Mouse (Mus musculus): ENCODE measurements around the gene Zbtb37.
"Not testable (repeated sequence)": the region's sequence is repeated elsewhere in the genome, so short reads cannot be mapped to it uniquely, and the experiment has no call there.

The Zbtb37 gene

GRCm38 (mm10) chr1:161032345-161032744 lies 2.3 kb downstream of the Zbtb37 start:
- no peak for DNase-seq

- DNase-seq: no peak
Measured at GRCm38 (mm10) chr1:161031881-161032280, 2.8 kb downstream of the Zbtb37 start.

GRCm38 (mm10) chr1:161030058-161030457 lies 4.6 kb downstream of the Zbtb37 start:
- DNase-seq: no peak

- not testable (repeated sequence) for DNase-seq
Measured at GRCm38 (mm10) chr1:161028427-161028826, 6.2 kb downstream of the Zbtb37 start.

GRCm38 (mm10) chr1:161027196-161027595 lies 7.5 kb downstream of the Zbtb37 start:
- no peak for DNase-seq

GRCm38 (mm10) chr1:161025410-161026210 lies 9.0 kb downstream of the Zbtb37 start:
- DNase-seq: peak; percentile 38

GRCm38 (mm10) chr1:161020051-161020450 lies 14.6 kb downstream of the Zbtb37 start:
- no peak for DNase-seq

GRCm38 (mm10) chr1:161016378-161016777 lies 18.3 kb downstream of the Zbtb37 start:
- no peak for DNase-seq

GRCm38 (mm10) chr1:161010436-161010835 lies 24.2 kb downstream of the Zbtb37 start:
- no peak for DNase-seq

- no peak for DNase-seq
Measured at GRCm38 (mm10) chr1:161008038-161008437, 26.6 kb downstream of the Zbtb37 start.

GRCm38 (mm10) chr1:161006471-161006870 lies 28.2 kb downstream of the Zbtb37 start:
- no peak for DNase-seq

- no peak for DNase-seq
Measured at GRCm38 (mm10) chr1:161005526-161005925, 29.1 kb downstream of the Zbtb37 start.

- DNase-seq: no peak
Measured at GRCm38 (mm10) chr1:161004942-161005341, 29.7 kb downstream of the Zbtb37 start.

GRCm38 (mm10) chr1:160993851-160994250 lies 40.8 kb downstream of the Zbtb37 start:
- DNase-seq: no peak

- DNase-seq: no peak
Measured at GRCm38 (mm10) chr1:160989395-160989794, 45.3 kb downstream of the Zbtb37 start.

GRCm38 (mm10) chr1:160986881-160987635 lies 47.6 kb downstream of the Zbtb37 start:
- no peak for DNase-seq

GRCm38 (mm10) chr1:160985477-160985876 lies 49.2 kb downstream of the Zbtb37 start:
- no peak for DNase-seq

- not testable (repeated sequence) for DNase-seq
Measured at GRCm38 (mm10) chr1:160984731-160985130, 49.9 kb downstream of the Zbtb37 start.

- no peak for DNase-seq
Measured at GRCm38 (mm10) chr1:160982887-160983286, 51.8 kb downstream of the Zbtb37 start.

- no peak for DNase-seq
Measured at GRCm38 (mm10) chr1:160981337-160981736, 53.3 kb downstream of the Zbtb37 start.

- DNase-seq: peak; percentile 24
Measured at GRCm38 (mm10) chr1:160980537-160981234, 54.0 kb downstream of the Zbtb37 start.

- no peak for DNase-seq
Measured at GRCm38 (mm10) chr1:160980021-160980420, 54.6 kb downstream of the Zbtb37 start.

GRCm38 (mm10) chr1:160978071-160978735 lies 56.4 kb downstream of the Zbtb37 start, which contains the start of gene Serpinc1:
Gene Serpinc1, plus strand, starts transcription at chr1:160978585.
- DNase-seq: no peak
